Mouse (Mus musculus) hindbrain, embryonic 16.5 days (tissue): ENCODE measurements at regions not wholly inside any gene's neighbourhood (a gene's known extent, or its start where the extent isn't known, plus 50 kb on each side); places are given as distances from the start of the nearest gene placed in this dataset.
"Not testable (repeated sequence)": the region's sequence is repeated elsewhere in the genome, so short reads cannot be mapped to it uniquely, and the experiment has no call there.

Experiments
- ATAC-seq: fragments of 200-750 bp; cut with Nextera tagmentation; 2 replicates; pipeline ENCODE4 v1.8.0; 2017; ENCODE audit warnings: moderate TSS enrichment, moderate library complexity
- H3K27ac ChIP-seq: fragments of 300-500 bp; sonication (generic); 2 replicates; pipeline ENCODE4 v1.5.1; 2014; ENCODE audit warnings: low read depth, mild to moderate bottlenecking, control low read depth, low read length, moderate library complexity
- H3K27me3 ChIP-seq: fragments of 300-500 bp; sonication (generic); replicated peaks from 2 replicates; pipeline ENCODE4 v1.6.1; 2014; ENCODE audit warnings: low read length; ENCODE audit not compliant: control insufficient read depth, insufficient read depth
- H3K36me3 ChIP-seq: fragments of 300-500 bp; sonication (generic); 2 replicates; pipeline ENCODE4 v1.6.1; 2014; ENCODE audit warnings: mild to moderate bottlenecking, low read length, moderate library complexity, mixed read lengths; ENCODE audit not compliant: control insufficient read depth, insufficient read depth
- H3K4me1 ChIP-seq: fragments of 300-500 bp; sonication (generic); 2 replicates; pipeline ENCODE4 v1.6.1; 2014; ENCODE audit warnings: low read depth, low read length; ENCODE audit not compliant: control insufficient read depth, insufficient read depth
- H3K4me2 ChIP-seq: fragments of 300-500 bp; sonication (generic); 2 replicates; pipeline ENCODE4 v1.6.1; 2014; ENCODE audit warnings: mild to moderate bottlenecking, low read length, control low read depth, moderate library complexity
- H3K4me3 ChIP-seq: fragments of 300-500 bp; sonication (generic); 2 replicates; pipeline ENCODE4 v1.5.1; 2014; ENCODE audit warnings: mild to moderate bottlenecking, low read length, control low read depth, moderate library complexity
- H3K9ac ChIP-seq: fragments of 300-500 bp; sonication (generic); 2 replicates; pipeline ENCODE4 v1.6.1; 2014; ENCODE audit warnings: low read depth, mild to moderate bottlenecking, control low read depth, low read length, moderate library complexity
- H3K9me3 ChIP-seq: fragments of 300-500 bp; sonication (generic); 2 replicates; pipeline ENCODE4 v1.6.1; 2014; ENCODE audit warnings: mild to moderate bottlenecking, low read length, moderate library complexity; ENCODE audit not compliant: control insufficient read depth
- WGBS: fragments of 180-500 bp; shearing (Covaris S2); extraction: QIAGEN DNeasy Blood & Tissue Kit; methylation state at CpG from one replicate; pipeline ENCODE4 v1.1.7; 2014; 5-methylcytosine and 5-hydroxymethylcytosine counted together

DNA sequence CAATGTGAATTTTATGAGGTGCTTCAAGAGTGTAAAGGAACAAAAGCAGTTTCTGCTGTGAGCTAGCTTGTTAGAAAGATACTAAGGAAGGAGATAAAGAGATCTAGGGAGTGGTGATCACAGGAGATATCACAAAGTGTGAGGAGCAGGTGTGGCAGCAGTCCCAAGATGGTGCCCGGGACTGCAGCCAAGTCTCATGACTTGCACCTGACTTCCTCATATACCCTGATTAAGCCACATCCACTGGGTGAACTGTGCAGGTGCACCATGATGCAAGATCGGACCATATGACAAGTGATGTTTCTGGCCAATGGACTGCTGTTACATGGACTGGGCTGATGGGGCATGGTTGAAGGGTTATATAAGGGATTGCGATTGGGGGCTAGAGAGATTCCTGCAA is 197.8 kb upstream of the Atp10a start:
- not testable (repeated sequence) for ATAC-seq, H3K9ac ChIP-seq, H3K4me1 ChIP-seq, H3K4me3 ChIP-seq, H3K9me3 ChIP-seq, H3K27me3 ChIP-seq, H3K36me3 ChIP-seq, H3K27ac ChIP-seq, H3K4me2 ChIP-seq
- WGBS, result 97% methylated on average over 3 of the region's 3 CpGs

DNA sequence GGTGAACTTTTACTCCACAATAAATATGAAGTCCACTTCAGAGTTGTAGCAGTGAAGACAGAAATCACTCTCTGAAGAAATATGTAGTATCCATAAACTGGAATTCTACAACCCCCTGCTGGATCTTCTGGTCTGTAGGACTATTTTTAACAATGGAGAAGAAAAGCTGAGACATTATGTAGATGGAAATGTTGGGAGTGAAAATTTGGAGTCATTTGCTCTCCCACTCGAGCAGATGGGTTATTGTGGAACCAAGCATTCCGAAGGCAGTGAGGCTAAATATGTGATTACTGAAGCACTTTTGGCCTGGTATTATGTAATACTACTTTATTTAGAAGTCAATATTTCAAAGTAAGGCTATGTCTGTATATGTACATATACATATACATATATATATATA is 195.0 kb upstream of the Atp10a start:
- H3K4me3 ChIP-seq, result no peak overlapping the region
- no peaks in the 10 kb centered on the region for H3K27me3 ChIP-seq
- ATAC-seq, result no peak
- WGBS, result 81% methylated on average over 2 of the region's 2 CpGs
- no peak overlapping the region for H3K27ac ChIP-seq
- H3K4me2 ChIP-seq, result no peak overlapping the region
- H3K9ac ChIP-seq, result no peak overlapping the region
- H3K36me3 ChIP-seq, result no peaks in the 10 kb centered on the region
- H3K4me1 ChIP-seq, result no peaks in the 10 kb centered on the region
- no peaks in the 10 kb centered on the region for H3K9me3 ChIP-seq

DNA sequence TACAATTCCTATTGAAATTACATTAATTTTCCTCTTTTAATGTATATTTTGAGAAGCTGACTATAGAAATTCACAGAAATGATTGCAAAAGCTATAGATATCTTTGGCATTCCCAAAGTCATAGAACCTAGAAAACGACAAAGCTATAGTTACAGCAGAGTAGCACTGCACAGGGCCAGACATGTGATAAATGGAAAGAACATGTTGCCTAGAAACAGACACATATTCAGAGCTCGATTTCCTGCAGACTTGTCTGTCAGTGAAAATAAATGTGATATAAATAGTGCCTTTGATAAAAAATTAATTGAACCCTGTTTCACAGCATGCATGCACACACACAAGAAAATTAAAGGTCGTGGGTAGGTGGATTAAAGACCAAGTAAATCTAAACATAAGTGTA is 182.8 kb upstream of the Atp10a start:
- 0 out of 2 replicates have a peak, but pooled peaks have one; percentile 72 for ATAC-seq

DNA sequence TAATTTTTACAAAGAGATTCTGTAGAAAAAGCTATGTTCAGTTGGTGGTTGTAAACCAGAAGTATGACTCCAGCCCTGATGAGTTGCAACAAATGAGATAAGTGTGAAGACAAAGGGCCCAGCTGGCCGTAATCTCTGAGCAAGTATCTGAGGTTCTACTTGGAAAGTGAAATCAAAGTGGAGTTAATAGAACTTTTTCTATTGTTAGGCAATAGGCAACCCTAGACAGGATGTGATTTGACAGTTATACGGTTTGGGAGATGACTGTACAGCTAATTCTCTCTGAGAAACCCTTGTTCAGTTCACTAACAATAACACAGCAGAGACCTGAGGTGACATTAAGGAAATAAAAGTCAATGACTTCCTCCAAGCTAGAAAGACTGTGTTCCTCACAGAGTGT is 180.8 kb upstream of the Atp10a start:
- 91% methylated on average over 2 of the region's 2 CpGs for WGBS
- H3K9me3 ChIP-seq, result no peaks in the 10 kb centered on the region
- no peak overlapping the region for H3K4me3 ChIP-seq
- no peak overlapping the region for H3K4me2 ChIP-seq
- no peaks in the 10 kb centered on the region for H3K27me3 ChIP-seq
- no peak overlapping the region for H3K27ac ChIP-seq
- no peak overlapping the region for H3K9ac ChIP-seq
- H3K36me3 ChIP-seq, result no peaks in the 10 kb centered on the region
- H3K4me1 ChIP-seq, result no peaks in the 10 kb centered on the region
- no peak for ATAC-seq

More for the DNA sequence above, 182.8 kb upstream of the Atp10a start:
- Histone ChIP-seq H3K9ac (no peak overlapping the region), H3K4me2 (no peak overlapping the region), H3K36me3 (no peaks in the 10 kb centered on the region), H3K9me3 (no peaks in the 10 kb centered on the region), H3K4me3 (no peak overlapping the region), H3K27ac (no peak overlapping the region), H3K27me3 (no peaks in the 10 kb centered on the region), H3K4me1 (no peaks in the 10 kb centered on the region)
- WGBS, result 32% methylated on average over 3 of the region's 3 CpGs

DNA sequence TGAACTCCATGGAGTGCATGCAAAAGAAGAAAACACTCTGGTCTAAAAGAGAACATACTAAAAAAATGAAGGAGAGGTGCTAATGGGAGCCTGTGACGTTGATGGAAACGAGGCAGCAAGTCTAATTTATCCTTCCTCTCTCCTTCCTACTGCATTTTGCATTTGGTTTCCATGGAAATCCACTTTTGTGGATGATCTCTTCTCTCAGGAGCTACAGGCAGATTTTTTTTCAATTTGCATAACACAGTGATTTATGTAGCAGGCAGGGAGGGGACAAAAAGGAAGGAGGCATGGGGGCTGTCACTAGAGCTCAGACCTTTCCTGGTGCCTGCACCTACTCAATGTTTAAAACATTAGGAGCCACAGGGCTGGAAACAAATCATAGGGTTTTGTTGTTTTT is 167.7 kb upstream of the Atp10a start:
- Histone ChIP-seq H3K9me3 (no peaks in the 10 kb centered on the region), H3K4me2 (no peak overlapping the region), H3K9ac (no peak overlapping the region), H3K36me3 (no peaks in the 10 kb centered on the region), H3K27me3 (no peaks in the 10 kb centered on the region), H3K27ac (no peak overlapping the region), H3K4me3 (no peak overlapping the region), H3K4me1 (no peaks in the 10 kb centered on the region)
- 24% methylated on average over 2 of the region's 2 CpGs for WGBS
- peak; percentile 71 for ATAC-seq
